ENCODE assay signal across 20 mouse cellular contexts in genomic region chr10:58869836-58870235, GRCm38 (mm10). TPM values are rescaled to one million over a fixed set of nuclear protein-coding genes. Genes with fewer than 3 reads are reported as not detected.
DNase-seq lines count a peak whose midpoint lies in the region; ATAC-seq and TF ChIP-seq lines count a peak whose summit lies in the region.
"Had no signal": no experiment of that assay in that cellular context is flagged by ENCODE, and none has a peak within 500 bp of the region (broad histone marks: within the 10 kb centered on the region; RNA-seq: fewer than 3 reads in every experiment).

No protein-coding gene starts in this region.

- H3K27ac ChIP-seq in heart, adult 2 months, result no peak overlapping the region
- H3K27ac ChIP-seq: embryonic facial prominence, embryonic 15.5 days; hindbrain, embryonic 15.5 days had no signal

- 91% methylated on average over 1 of the region's 1 CpGs for WGBS in heart, adult 2 months

- no peaks in the 10 kb centered on the region for H3K4me1 ChIP-seq in heart, adult 2 months (ENCODE audit: control insufficient read depth, insufficient read depth, low read length)

- no peak for ATAC-seq in CD4-positive, CD25-positive, alpha-beta regulatory T cell, adult 4 months
- ATAC-seq: forebrain, embryonic 15.5 days; intestine, embryonic 16.5 days had no signal

- H3K36me3 ChIP-seq in heart, adult 2 months (ENCODE audit: control insufficient read depth, insufficient read depth, low read length), result no peaks in the 10 kb centered on the region
- H3K36me3 ChIP-seq: embryonic facial prominence, embryonic 15.5 days; forebrain, embryonic 15.5 days; hindbrain, embryonic 15.5 days had no signal

- H3K27me3 ChIP-seq in heart, adult 2 months (ENCODE audit: control insufficient read depth, insufficient read depth, low read length), result no peaks in the 10 kb centered on the region
- H3K27me3 ChIP-seq: embryonic facial prominence, embryonic 15.5 days; forebrain, embryonic 15.5 days; hindbrain, embryonic 15.5 days had no signal

- TF ChIP-seq EP300 in heart, adult 2 months (IDR thresholded peaks at IDR 0.05; ENCODE audit: insufficient read depth, low read depth, low read length), result no peak

- H3K4me3 ChIP-seq in heart, adult 2 months, result no peak overlapping the region
- H3K4me3 ChIP-seq: embryonic facial prominence, embryonic 15.5 days; erythroblast, embryonic 14.5 days; forebrain, embryonic 15.5 days; hindbrain, embryonic 15.5 days had no signal

- intact Hi-C loops in heart, adult 2 months (cut with DNase I), result no loop called here
- intact Hi-C loops in heart, postnatal 14 days (cut with DNase I), result no loop called here
- intact Hi-C loops in left cerebral cortex, postnatal 36 days (cut with DNase I), result no loop called here

- no peak overlapping the region for H3K9ac ChIP-seq in heart, adult 2 months (ENCODE audit: low read depth, low read length)
- H3K9ac ChIP-seq: embryonic facial prominence, embryonic 15.5 days; forebrain, embryonic 15.5 days; hindbrain, embryonic 15.5 days had no signal

- no peak for TF ChIP-seq CTCF in heart, adult 2 months (IDR thresholded peaks at IDR 0.05)

- DNase-seq in adrenal gland, postnatal 14 days, result peak; percentile 4
- no peak for DNase-seq in adrenal gland, adult 2 months
- DNase-seq in heart, adult 2 months, result peak; percentile 4 to 23
- DNase-seq in heart, postnatal 4 days, result no peak
- peak; percentile 65 for DNase-seq in fibroblast of lung, adult 2 months (ENCODE audit: low read depth)
- peak; percentile 5 to 7 for DNase-seq in heart, postnatal 14 days
- no peak for DNase-seq in left cerebral cortex, postnatal 36 days (ENCODE audit: low spot score in 2 of 2)
- DNase-seq: cerebellum, adult 11 months; cerebellum, adult 8-10 months; cerebellum, postnatal 14 days; embryo, embryonic 11 days; gastrocnemius, postnatal 25 days had no signal

- no peaks in the 10 kb centered on the region for H3K79me2 ChIP-seq in heart, adult 2 months (replicated peaks; ENCODE audit: control insufficient read depth, insufficient read depth, low read length)

- TF ChIP-seq POLR2A in heart, adult 2 months (IDR thresholded peaks at IDR 0.05; ENCODE audit: insufficient read depth, low read depth, low read length), result no peak

RNA-seq across cellular contexts. Expression of gene Sh3rf3, which starts 56.7 kb away (rescaled TPM):
- total RNA-seq in adrenal gland, postnatal 14 days (2021), result 1.3 and 1.8 TPM in 2 replicates
- total RNA-seq in adrenal gland, adult 2 months (2021), result 1 to 10 TPM; 1.0 to 1.9 TPM
- polyA plus RNA-seq in adrenal gland, adult 2 months (2012; rRNA removed), result 1.8 and 2.5 TPM in 2 replicates
- total RNA-seq in heart, adult 2 months (2021), result 1 to 10 TPM in 1 of 2 experiments, under 1 TPM in 1; 0.97 to 1.6 TPM
- polyA plus RNA-seq in heart, adult 2 months (2012; rRNA removed), result 0.73 and 0.80 TPM in 2 replicates
- total RNA-seq in heart, postnatal 4 days (2021), result 1 to 10 TPM; 1.5 to 1.8 TPM
- total RNA-seq in heart, postnatal 14 days (2021), result 1 to 10 TPM; 1.5 to 2.1 TPM
- not detected for polyA plus RNA-seq in CD4-positive, CD25-positive, alpha-beta regulatory T cell, adult 4 months (2017; shearing (Covaris generic))
- total RNA-seq in left cerebral cortex, postnatal 36 days (2021), result 10 to 100 TPM; 44.0 to 56.3 TPM
- total RNA-seq: common myeloid progenitor, adult 5-6 weeks; granulocyte monocyte progenitor cell, adult 5-6 weeks had no signal
- polyA plus RNA-seq: erythroblast, embryonic 14.5 days had no signal

Comparison
In these comparisons a context has a peak if more than half of its experiments do, and no peak if none do; other contexts are left out.
1. DNase-seq: peak in adrenal gland, postnatal 14 days (single experiment), heart, adult 2 months (2 of 2), fibroblast of lung, adult 2 months (single experiment) and heart, postnatal 14 days (2 of 2); none in adrenal gland, adult 2 months (single experiment), heart, postnatal 4 days (single experiment) and left cerebral cortex, postnatal 36 days (0 of 2).
2. RNA of gene Sh3rf3, which starts 56.7 kb away (total RNA-seq): 44.0 to 56.3 TPM in left cerebral cortex, postnatal 36 days; 1.5 to 2.1 TPM in heart, postnatal 14 days, 1.0 to 1.9 TPM in adrenal gland, adult 2 months, 1.3 to 1.8 TPM in adrenal gland, postnatal 14 days, 1.5 to 1.8 TPM in heart, postnatal 4 days and 0.97 to 1.6 TPM in heart, adult 2 months; every median in the first group is over 10 times any median in the second.